Mouse (Mus musculus): ENCODE data around the gene Gys1. TPM values are rescaled to one million over a fixed set of nuclear protein-coding genes. Genes with fewer than 3 reads are reported as not detected.

Gys1 gene
- total and polyA plus RNA-seq, 2 experiments from 2014 or later, result 9.8 to 12.3 TPM

DNA sequence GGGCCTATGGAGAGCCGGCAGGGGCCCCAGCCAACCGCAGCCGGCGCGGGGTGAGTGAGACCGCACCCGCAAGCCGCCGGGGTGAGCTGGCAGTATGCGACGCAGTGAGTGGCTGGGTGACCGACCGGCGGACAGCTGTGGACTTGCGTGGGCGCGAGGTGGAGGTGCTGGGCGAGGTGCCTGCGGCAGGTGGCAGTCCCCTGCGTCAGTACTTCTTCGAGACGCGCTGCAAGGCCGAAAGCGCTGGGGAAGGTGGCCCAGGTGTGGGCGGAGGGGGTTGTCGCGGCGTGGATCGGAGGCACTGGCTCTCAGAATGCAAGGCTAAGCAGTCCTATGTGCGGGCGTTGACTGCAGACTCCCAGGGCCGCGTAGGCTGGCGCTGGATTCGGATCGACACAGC lies 19.0 kb upstream of the Gys1 start:
- no peak overlapping the region for H3K9ac ChIP-seq
- no peak overlapping the region for H3K27ac ChIP-seq (ENCODE audit: low read depth, low read length)
- no peaks in the 10 kb centered on the region for H3K9me3 ChIP-seq (ENCODE audit: low read length)
- no peak overlapping the region for H3K4me2 ChIP-seq (ENCODE audit: low read depth)
- peaks cover 78% of the 10 kb centered on the region for H3K27me3 ChIP-seq (ENCODE audit: insufficient read depth, low read length)
- H3K36me3 ChIP-seq (ENCODE audit: insufficient read depth), result peaks cover 2% of the 10 kb centered on the region
- DNase-seq (no peak), ATAC-seq (no peak)
- 8% methylated on average over 36 of the region's 37 CpGs for WGBS
- no peak overlapping the region for H3K4me3 ChIP-seq (ENCODE audit: low read depth, low read length)
- no peak for TF ChIP-seq CTCF (IDR thresholded peaks at IDR 0.05; ENCODE audit: low read depth)
- peaks cover 6% of the 10 kb centered on the region; the same call in 1 of the 2 replicates for H3K4me1 ChIP-seq (ENCODE audit: insufficient read depth)

DNA sequence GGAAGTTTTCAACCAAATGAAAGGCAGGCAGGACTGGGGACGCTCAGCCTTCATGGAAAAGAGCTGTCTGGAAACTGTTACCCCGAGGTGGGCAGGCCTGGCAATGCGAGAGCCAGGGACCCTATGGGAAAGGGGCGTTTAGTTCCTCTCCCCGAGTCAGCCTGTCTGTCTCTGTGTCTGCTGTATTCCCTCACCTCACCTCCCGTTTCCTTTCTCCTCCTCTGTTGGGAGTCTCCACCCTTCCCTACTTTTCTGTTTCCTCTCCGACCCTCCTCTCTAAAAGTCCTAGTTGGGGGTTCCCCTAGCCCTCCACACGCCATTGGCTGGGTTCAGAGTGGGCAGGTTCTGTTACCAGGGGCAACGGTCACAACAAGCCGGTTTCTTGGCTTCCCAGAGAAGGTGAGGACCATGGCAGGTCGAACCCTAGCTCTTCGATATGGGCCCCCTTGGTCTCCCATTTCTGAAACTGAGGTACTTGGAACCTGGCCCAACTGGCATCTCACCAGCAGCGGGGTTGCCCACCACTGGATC lies 16.6 kb upstream of the Gys1 start:
- Histone ChIP-seq H3K27me3 (ENCODE audit: insufficient read depth, low read length) (peaks cover 65% of the 10 kb centered on the region), H3K36me3 (ENCODE audit: insufficient read depth) (peaks cover 26% of the 10 kb centered on the region), H3K4me1 (ENCODE audit: insufficient read depth) (peaks cover 6% of the 10 kb centered on the region; the same call in 1 of the 2 replicates), H3K27ac (ENCODE audit: low read depth, low read length) (no peak overlapping the region), H3K9me3 (ENCODE audit: low read length) (no peaks in the 10 kb centered on the region), H3K9ac (no peak overlapping the region), H3K4me2 (ENCODE audit: low read depth) (no peak overlapping the region), H3K4me3 (ENCODE audit: low read depth, low read length) (no peak overlapping the region)
- ATAC-seq (no peak), DNase-seq (no peak)
- 11% methylated on average over 13 of the region's 13 CpGs for WGBS
- no peak for TF ChIP-seq CTCF (IDR thresholded peaks at IDR 0.05; ENCODE audit: low read depth)

DNA sequence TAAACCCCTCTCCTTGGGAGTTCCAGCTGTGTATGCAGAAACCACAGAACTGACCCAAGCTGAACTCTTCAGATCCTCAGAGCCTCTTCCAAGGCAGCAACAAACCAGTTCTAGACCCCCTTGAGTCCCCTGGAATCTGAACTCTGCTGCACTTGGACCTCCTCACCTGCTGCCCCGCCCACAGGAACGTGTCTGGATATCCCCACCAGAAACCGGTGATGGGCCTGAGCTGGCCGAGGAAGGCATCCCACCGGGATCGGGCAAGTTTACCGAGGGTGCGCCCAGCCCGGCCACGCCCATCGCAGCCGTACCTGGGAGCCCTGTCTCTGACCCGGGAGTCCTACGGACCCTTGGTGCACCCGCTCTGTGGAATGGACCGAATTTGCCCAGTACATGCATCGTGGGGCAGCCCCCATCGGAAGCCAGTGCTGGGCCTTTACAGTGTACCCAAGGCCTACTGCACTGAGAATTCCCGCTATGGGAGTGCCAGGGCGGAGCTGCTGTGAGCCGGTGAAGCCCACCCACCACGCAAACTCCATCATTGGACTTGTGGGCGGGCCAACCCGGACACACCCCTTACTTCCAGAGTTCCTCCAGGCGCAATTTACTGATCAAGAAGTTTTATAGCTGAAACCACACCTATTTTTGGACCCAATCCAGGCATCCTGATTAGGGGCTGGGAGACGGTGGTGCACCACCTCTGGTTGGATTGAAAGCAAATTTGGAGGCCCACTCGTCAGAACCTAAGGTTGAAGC lies 14.6 kb upstream of the Gys1 start:
- Histone ChIP-seq H3K36me3 (ENCODE audit: insufficient read depth) (peaks cover 46% of the 10 kb centered on the region), H3K27ac (ENCODE audit: low read depth, low read length) (no peak overlapping the region), H3K27me3 (ENCODE audit: insufficient read depth, low read length) (peaks cover 45% of the 10 kb centered on the region), H3K4me1 (ENCODE audit: insufficient read depth) (no peaks in the 10 kb centered on the region), H3K4me2 (ENCODE audit: low read depth) (no peak overlapping the region), H3K4me3 (ENCODE audit: low read depth, low read length) (no peak overlapping the region), H3K9ac (no peak overlapping the region), H3K9me3 (ENCODE audit: low read length) (no peaks in the 10 kb centered on the region)
- no peak for TF ChIP-seq CTCF (IDR thresholded peaks at IDR 0.05; ENCODE audit: low read depth)
- ATAC-seq (no peak), DNase-seq (no peak)
- 17% methylated on average over 27 of the region's 27 CpGs for WGBS

DNA sequence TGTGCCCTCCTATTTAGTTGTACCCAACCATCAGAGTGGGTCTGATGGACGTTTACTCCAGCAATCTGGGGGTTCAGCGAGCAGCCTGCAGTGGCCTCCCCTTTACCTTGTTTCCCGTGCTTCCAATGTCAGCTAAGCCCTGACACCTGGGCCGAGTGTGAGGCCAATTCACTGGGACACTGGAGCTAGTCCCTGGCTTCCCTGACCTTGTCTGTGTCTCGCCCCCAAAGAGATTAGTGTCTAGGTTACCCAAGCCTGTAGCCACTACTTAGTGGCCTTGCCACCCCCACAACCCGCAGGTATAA lies 14.1 kb upstream of the Gys1 start, which contains the start of gene Lhb:
Gene Lhb, plus strand, starts transcription at position 206 of the 305 bp plus-strand sequence.
- 64% methylated on average over 6 of the region's 6 CpGs for WGBS
- Histone ChIP-seq H3K4me2 (ENCODE audit: low read depth) (no peak within 1 kb of the TSS), H3K27ac (ENCODE audit: low read depth, low read length) (no peak within 1 kb of the TSS), H3K9me3 (ENCODE audit: low read length) (no peaks in the 10 kb centered on the region), H3K27me3 (ENCODE audit: insufficient read depth, low read length) (peaks cover 40% of the 10 kb centered on the region), H3K9ac (no peak within 1 kb of the TSS), H3K4me3 (ENCODE audit: low read depth, low read length) (no peak within 1 kb of the TSS), H3K4me1 (ENCODE audit: insufficient read depth) (no peaks in the 10 kb centered on the region), H3K36me3 (ENCODE audit: insufficient read depth) (peaks cover 51% of the 10 kb centered on the region)
- DNase-seq (no peak), ATAC-seq (no peak)
- TF ChIP-seq CTCF (IDR thresholded peaks at IDR 0.05; ENCODE audit: low read depth), result no peak

DNA sequence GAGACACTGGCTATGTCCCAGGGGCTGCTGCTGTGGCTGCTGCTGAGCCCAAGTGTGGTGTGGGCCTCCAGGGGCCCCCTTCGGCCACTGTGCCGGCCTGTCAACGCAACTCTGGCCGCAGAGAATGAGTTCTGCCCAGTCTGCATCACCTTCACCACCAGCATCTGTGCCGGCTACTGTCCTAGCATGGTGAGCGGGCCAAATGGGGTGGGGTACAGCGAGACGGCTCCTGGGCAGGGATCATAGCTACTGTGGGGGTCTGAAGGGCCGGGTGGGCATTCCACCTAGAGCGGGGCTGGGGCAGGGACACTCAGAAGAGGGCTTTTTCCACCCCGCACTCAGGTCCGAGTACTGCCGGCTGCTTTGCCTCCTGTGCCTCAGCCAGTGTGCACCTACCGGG lies 13.4 kb upstream of the Gys1 start:
- 89% methylated on average over 14 of the region's 14 CpGs for WGBS
- TF ChIP-seq CTCF (IDR thresholded peaks at IDR 0.05; ENCODE audit: low read depth), result no peak

DNA sequence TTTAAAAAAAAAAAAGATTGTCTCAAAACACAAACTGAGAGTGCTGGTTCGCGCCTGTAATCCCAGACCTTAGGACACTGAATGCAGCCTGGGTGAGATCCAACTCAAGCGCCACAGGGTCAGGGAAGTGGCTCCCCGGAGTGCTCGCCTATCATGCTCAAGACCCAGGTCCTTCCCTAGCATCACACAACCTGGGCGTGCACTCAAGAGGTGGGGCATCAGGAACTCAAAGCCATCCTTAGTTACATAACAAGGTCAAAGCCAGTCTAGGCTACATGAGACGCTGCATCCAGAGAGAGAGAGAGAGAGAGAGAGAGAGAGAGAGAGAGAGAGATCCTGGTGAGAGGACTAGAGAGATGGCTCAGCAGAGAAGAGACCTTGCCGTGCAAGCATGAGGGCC lies 8.1 kb upstream of the Gys1 start:
- DNase-seq (no peak), ATAC-seq (no peak)
- H3K4me3 ChIP-seq (ENCODE audit: low read depth, low read length), result no peak overlapping the region
- H3K4me1 ChIP-seq (ENCODE audit: insufficient read depth), result no peaks in the 10 kb centered on the region
- no peaks in the 10 kb centered on the region for H3K27me3 ChIP-seq (ENCODE audit: insufficient read depth, low read length)
- H3K9me3 ChIP-seq (ENCODE audit: low read length), result no peaks in the 10 kb centered on the region
- no peak overlapping the region for H3K9ac ChIP-seq
- WGBS, result 91% methylated on average over 8 of the region's 8 CpGs
- H3K36me3 ChIP-seq (ENCODE audit: insufficient read depth), result peaks cover 90% of the 10 kb centered on the region
- no peak overlapping the region for H3K27ac ChIP-seq (ENCODE audit: low read depth, low read length)
- TF ChIP-seq CTCF (IDR thresholded peaks at IDR 0.05; ENCODE audit: low read depth), result no peak
- no peak overlapping the region for H3K4me2 ChIP-seq (ENCODE audit: low read depth)

More for the DNA sequence above, 13.4 kb upstream of the Gys1 start:
- H3K9ac ChIP-seq, result no peak overlapping the region
- DNase-seq (no peak), ATAC-seq (no peak)
- H3K27ac ChIP-seq (ENCODE audit: low read depth, low read length), result no peak overlapping the region
- H3K9me3 ChIP-seq (ENCODE audit: low read length), result no peaks in the 10 kb centered on the region
- H3K4me2 ChIP-seq (ENCODE audit: low read depth), result no peak overlapping the region
- H3K36me3 ChIP-seq (ENCODE audit: insufficient read depth), result peaks cover 53% of the 10 kb centered on the region
- H3K4me1 ChIP-seq (ENCODE audit: insufficient read depth), result no peaks in the 10 kb centered on the region
- H3K27me3 ChIP-seq (ENCODE audit: insufficient read depth, low read length), result peaks cover 33% of the 10 kb centered on the region
- H3K4me3 ChIP-seq (ENCODE audit: low read depth, low read length), result no peak overlapping the region

DNA sequence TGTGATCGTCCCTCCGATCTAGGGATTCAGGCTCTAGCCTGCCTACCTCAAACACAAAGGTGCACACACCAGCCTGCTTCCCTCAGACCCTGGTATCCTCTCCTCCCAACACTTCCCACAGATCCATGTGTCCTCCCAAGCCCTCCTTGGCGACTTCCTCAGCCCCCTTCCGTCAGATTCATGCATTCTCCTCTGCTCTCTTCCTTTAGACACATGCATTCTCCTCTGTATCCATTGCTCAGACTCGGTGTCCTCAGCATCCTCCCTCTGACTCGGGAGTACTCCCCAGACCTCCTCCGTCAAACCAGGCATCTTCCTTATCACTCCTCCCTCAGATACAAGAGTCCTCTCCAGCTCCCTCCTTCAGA lies 825 bp upstream of the Gys1 start:
- Histone ChIP-seq H3K4me3 (ENCODE audit: low read depth, low read length) (peak overlapping the region; percentile 79), H3K9ac (peak overlapping the region; percentile 61), H3K36me3 (ENCODE audit: insufficient read depth) (peaks cover 24% of the 10 kb centered on the region), H3K4me2 (ENCODE audit: low read depth) (peak overlapping the region; percentile 97), H3K4me1 (ENCODE audit: insufficient read depth) (peaks cover 19% of the 10 kb centered on the region), H3K27me3 (ENCODE audit: insufficient read depth, low read length) (no peaks in the 10 kb centered on the region), H3K27ac (ENCODE audit: low read depth, low read length) (peak overlapping the region; percentile 81), H3K9me3 (ENCODE audit: low read length) (no peaks in the 10 kb centered on the region)
- ATAC-seq, result no peak
- 1% methylated on average over 7 of the region's 7 CpGs for WGBS
- DNase-seq, result no peak
- TF ChIP-seq CTCF (IDR thresholded peaks at IDR 0.05; ENCODE audit: low read depth), result no peak
